Mouse (Mus musculus): Measurements from ENCODE around the gene Pld1.

DNA sequence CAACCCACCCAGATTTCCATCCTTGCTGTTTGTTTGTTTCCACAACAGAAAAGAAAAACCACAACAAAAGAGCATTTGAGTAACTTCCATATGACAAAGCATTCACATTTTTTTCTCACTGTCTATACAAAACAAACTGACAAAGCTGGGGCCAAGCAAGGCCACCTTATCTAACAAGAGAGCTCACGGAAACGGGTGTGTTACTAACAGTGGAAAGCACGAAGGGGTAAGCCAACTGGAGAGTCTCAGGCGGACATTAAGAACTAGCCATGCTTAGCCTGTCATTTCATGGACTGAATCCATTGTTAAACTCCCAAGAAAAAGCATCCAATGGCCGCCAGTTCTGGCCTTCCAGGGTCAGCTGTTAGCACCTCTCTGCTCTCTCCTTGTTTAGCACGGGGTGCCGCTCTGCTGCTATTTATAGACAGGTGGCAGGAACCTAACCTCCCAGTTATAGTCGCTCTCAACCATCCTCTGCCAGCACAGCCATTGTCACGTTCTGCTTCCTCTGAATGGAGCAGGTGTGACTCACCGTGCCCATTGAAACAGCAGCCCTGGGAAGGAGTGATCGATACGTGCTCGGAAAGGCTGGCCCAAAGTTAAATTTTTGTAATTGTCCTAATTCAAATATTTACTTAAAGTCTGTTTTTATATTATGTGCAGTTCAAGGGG lies 33.7 kb upstream of the Pld1 start:
- TF ChIP-seq TAL1 (IDR thresholded peaks at IDR 0.05; ENCODE audit: low read length) (no peak), GATA1 (IDR thresholded peaks at IDR 0.05; ENCODE audit: low read length) (no peak)
